Mouse (Mus musculus) adrenal gland, postnatal 36 days (tissue): ENCODE data around the gene Setd7. TPM values are rescaled to one million over a fixed set of nuclear protein-coding genes. Genes with fewer than 3 reads are reported as not detected.

Source experiments
- DNase-seq, 2 experiments: peaks; one replicate each; pipeline ENCODE4 v3.0.0; 2021; ENCODE audit warnings: mixed read lengths in 1 of 2
- total RNA-seq, 2 experiments: library from RNA; stranded (reverse); gene quantifications; 2 replicates each; pipeline ENCODE4 v1.2.3; 2021

Setd7 gene
- total RNA-seq, 2 experiments from 2014 or later = 50.6 to 52.8 TPM

- DNase-seq = no peak
Measured at GRCm38 (mm10) chr3:51475706-51476105, 85.0 kb downstream of the Setd7 start.

- DNase-seq = no peak
Measured at GRCm38 (mm10) chr3:51468530-51468929, 92.1 kb downstream of the Setd7 start.

Other genes starting within 250 kb of the Setd7 start
- 100 to 1,000 TPM in 1 of 2 experiments, 10 to 100 TPM in 1; 88.9 to 109 TPM for gene Elf2, start 220.2 kb downstream of the Setd7 start, total RNA-seq
- gene Mgarp, start 164.1 kb downstream of the Setd7 start, total RNA-seq = 1,000 to 10,000 TPM in 1 of 2 experiments, 100 to 1,000 TPM in 1; 736 to 1,311 TPM
- gene Ndufc1, start 151.9 kb downstream of the Setd7 start, total RNA-seq = 100 to 1,000 TPM; 743 to 842 TPM
- 10 to 100 TPM; 54.2 to 54.9 TPM for gene Naa15, start 145.7 kb downstream of the Setd7 start, total RNA-seq
- gene Rab33b, start 77.0 kb downstream of the Setd7 start, total RNA-seq = 10 to 100 TPM; 15.8 to 17.8 TPM
- 100 to 1,000 TPM; 162 to 243 TPM for gene Mgst2, start 99.5 kb upstream of the Setd7 start, total RNA-seq